Mouse (Mus musculus): ENCODE results near the gene Fam13c. TPM values are rescaled to one million over a fixed set of nuclear protein-coding genes. Genes with fewer than 3 reads are reported as not detected.

The Fam13c gene
- polyA plus RNA-seq, 1 experiment: not detected

DNA sequence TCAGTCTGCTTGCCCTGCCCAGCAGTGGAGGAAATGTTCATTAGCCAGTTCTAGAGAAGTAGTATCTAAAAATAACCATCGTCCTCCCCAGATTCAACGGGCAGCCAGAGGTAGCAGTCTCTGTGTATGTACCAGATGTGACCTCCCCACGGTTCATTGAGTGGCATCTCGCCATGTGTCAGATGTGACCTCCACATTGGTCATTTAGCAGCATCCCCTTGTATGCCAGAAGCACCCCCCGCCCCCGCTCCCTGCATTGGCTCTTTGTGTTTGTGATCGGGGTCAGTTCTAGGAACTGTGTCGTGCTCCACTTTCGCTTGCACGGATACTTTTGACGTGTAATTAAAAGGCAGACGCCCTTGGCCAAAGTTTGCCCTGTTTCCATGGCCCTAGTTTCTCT lies 95.1 kb downstream of the Fam13c start:
- Histone ChIP-seq H3K4me3 (ENCODE audit: insufficient read depth, low read length) (no peak overlapping the region), H3K4me1 (ENCODE audit: control insufficient read depth, insufficient read depth, low read length) (no peaks in the 10 kb centered on the region), H3K27ac (ENCODE audit: insufficient read depth, low read depth, low read length) (no peak overlapping the region)
- TF ChIP-seq CTCF (IDR thresholded peaks at IDR 0.05; ENCODE audit: low read depth, low read length): no peak
- no peak for TF ChIP-seq POLR2A (IDR thresholded peaks at IDR 0.05; ENCODE audit: borderline replicate concordance, low read depth, low read length)

DNA sequence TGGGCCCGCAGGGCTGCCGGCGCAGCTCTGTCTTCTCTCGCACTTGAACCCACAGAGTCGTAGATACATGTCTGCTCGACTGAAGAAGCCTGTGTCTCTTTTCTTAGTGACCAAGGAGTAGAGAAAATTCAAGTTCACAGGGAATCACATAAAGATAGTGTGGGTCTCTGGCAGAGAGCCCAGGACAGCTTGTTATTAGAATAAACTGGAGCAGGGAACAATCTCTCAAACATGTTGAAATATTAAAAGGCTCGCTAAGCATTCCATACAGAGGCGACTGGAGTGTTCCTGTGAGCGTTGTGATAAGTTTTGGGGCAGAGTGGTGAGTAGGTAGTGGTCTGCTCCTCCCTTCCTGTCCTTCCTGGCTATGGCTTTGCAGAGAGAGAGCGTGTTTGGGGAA lies 97.4 kb downstream of the Fam13c start:
- Histone ChIP-seq H3K27ac (ENCODE audit: insufficient read depth, low read depth, low read length) (no peak overlapping the region), H3K4me1 (ENCODE audit: control insufficient read depth, insufficient read depth, low read length) (no peaks in the 10 kb centered on the region), H3K4me3 (ENCODE audit: insufficient read depth, low read length) (no peak overlapping the region)
- TF ChIP-seq POLR2A (IDR thresholded peaks at IDR 0.05; ENCODE audit: borderline replicate concordance, low read depth, low read length): no peak
- TF ChIP-seq CTCF (IDR thresholded peaks at IDR 0.05; ENCODE audit: low read depth, low read length): no peak

- no peak for TF ChIP-seq CTCF (IDR thresholded peaks at IDR 0.05; ENCODE audit: low read depth, low read length)
- TF ChIP-seq POLR2A (IDR thresholded peaks at IDR 0.05; ENCODE audit: borderline replicate concordance, low read depth, low read length): no peak
- no peak overlapping the region for H3K4me3 ChIP-seq (ENCODE audit: insufficient read depth, low read length)
These were observed 99.0 kb downstream of the Fam13c start for GRCm38 (mm10) chr10:70539251-70539650.

GRCm38 (mm10) chr10:70540456-70541195 lies 100.3 kb downstream of the Fam13c start:
- no peak for TF ChIP-seq POLR2A (IDR thresholded peaks at IDR 0.05; ENCODE audit: borderline replicate concordance, low read depth, low read length)
- TF ChIP-seq CTCF (IDR thresholded peaks at IDR 0.05; ENCODE audit: low read depth, low read length): no peak
- Histone ChIP-seq H3K4me1 (ENCODE audit: control insufficient read depth, insufficient read depth, low read length) (no peaks in the 10 kb centered on the region), H3K4me3 (ENCODE audit: insufficient read depth, low read length) (no peak overlapping the region), H3K27ac (ENCODE audit: insufficient read depth, low read depth, low read length) (no peak overlapping the region)

More at GRCm38 (mm10) chr10:70539251-70539650, 99.0 kb downstream of the Fam13c start:
- Histone ChIP-seq H3K27ac (ENCODE audit: insufficient read depth, low read depth, low read length) (no peak overlapping the region), H3K4me1 (ENCODE audit: control insufficient read depth, insufficient read depth, low read length) (no peaks in the 10 kb centered on the region)

GRCm38 (mm10) chr10:70542857-70543256 lies 102.6 kb downstream of the Fam13c start:
- Histone ChIP-seq H3K27ac (ENCODE audit: insufficient read depth, low read depth, low read length) (no peak overlapping the region), H3K4me3 (ENCODE audit: insufficient read depth, low read length) (no peak overlapping the region), H3K4me1 (ENCODE audit: control insufficient read depth, insufficient read depth, low read length) (no peaks in the 10 kb centered on the region)
- TF ChIP-seq POLR2A (IDR thresholded peaks at IDR 0.05; ENCODE audit: borderline replicate concordance, low read depth, low read length) (no peak), CTCF (IDR thresholded peaks at IDR 0.05; ENCODE audit: low read depth, low read length) (no peak)

DNA sequence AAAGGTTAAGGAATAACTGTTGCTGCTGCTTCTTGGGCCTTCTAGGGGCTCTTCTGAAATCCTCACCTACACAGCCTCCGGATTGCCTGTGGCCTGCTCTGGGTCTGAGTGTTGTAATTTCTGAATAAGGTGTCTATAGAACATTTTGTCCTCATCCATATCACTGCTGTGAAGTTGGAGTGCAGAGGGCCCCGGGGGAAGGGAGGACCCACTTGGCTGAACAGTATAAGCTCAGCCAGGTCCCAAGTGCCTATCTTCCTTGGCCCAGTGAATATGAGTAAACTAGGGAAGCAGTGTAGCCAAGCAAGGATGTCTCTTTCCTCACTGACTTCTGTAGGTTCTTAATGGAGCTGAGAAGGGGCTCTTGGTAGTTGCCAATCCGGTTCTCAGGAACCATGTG lies 112.2 kb downstream of the Fam13c start:
- Histone ChIP-seq H3K4me3 (ENCODE audit: insufficient read depth, low read length) (no peak overlapping the region), H3K27ac (ENCODE audit: insufficient read depth, low read depth, low read length) (no peak overlapping the region)
- TF ChIP-seq POLR2A (IDR thresholded peaks at IDR 0.05; ENCODE audit: borderline replicate concordance, low read depth, low read length): no peak
- TF ChIP-seq CTCF (IDR thresholded peaks at IDR 0.05; ENCODE audit: low read depth, low read length): no peak

DNA sequence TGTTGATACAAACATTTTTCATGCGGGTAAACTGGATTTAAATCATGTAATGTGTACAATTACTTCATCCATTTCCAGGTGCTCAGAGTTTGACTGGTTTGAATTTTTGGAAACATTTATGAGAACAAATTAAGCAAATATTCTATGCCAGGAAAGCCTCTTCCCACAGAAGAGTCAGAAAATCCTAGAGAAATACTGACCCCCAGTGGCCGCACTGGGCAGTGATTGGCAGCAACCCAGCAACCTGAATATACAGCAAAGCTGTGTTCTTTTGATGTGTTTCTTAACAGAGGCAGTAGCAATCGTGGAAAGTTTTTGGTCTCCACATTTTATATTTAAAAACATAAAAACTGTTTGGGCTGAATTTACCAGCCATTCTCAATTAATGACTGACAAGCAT lies 123.4 kb downstream of the Fam13c start:
- no peak overlapping the region for H3K27ac ChIP-seq (ENCODE audit: insufficient read depth, low read depth, low read length)
- H3K4me3 ChIP-seq (ENCODE audit: insufficient read depth, low read length): no peak overlapping the region
- no peaks in the 10 kb centered on the region for H3K4me1 ChIP-seq (ENCODE audit: control insufficient read depth, insufficient read depth, low read length)
- TF ChIP-seq POLR2A (IDR thresholded peaks at IDR 0.05; ENCODE audit: borderline replicate concordance, low read depth, low read length) (no peak), CTCF (IDR thresholded peaks at IDR 0.05; ENCODE audit: low read depth, low read length) (peak; percentile 79)

More for the DNA sequence above, 112.2 kb downstream of the Fam13c start:
- H3K4me1 ChIP-seq (ENCODE audit: control insufficient read depth, insufficient read depth, low read length): no peaks in the 10 kb centered on the region

DNA sequence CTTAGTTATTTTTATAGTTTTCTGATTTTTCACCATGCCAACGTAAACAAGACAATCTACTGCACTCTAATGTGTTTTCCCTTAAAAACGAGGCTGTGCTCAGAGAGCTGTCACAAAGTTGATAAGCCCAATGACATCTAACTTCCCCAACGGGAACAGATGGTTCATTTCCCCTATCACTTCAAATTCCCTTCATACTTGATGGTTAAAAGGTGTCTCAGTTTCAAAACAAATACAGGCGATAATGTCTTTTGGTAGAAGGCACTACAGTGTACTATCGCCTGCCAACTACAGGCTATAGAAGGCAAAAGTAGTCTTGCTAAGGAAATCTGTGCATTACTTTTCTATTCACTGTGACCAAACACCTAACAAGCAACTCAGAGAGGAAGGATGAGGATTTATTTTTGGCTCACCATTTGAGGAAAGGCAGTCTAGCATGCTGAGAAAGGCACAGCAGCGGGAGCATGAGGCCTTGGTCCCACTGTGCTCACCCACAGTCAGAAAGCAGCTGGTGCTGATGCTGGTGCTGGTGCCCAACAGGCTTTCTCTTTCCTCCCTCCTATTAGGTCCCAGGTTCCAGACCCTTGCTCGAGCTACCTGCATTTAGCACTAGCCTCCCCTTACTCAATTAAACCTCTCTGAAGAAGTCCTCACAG lies 141.4 kb downstream of the Fam13c start:
- TF ChIP-seq CTCF (IDR thresholded peaks at IDR 0.05; ENCODE audit: low read depth, low read length) (no peak), POLR2A (IDR thresholded peaks at IDR 0.05; ENCODE audit: borderline replicate concordance, low read depth, low read length) (no peak)
- no peak overlapping the region for H3K27ac ChIP-seq (ENCODE audit: insufficient read depth, low read depth, low read length)

DNA sequence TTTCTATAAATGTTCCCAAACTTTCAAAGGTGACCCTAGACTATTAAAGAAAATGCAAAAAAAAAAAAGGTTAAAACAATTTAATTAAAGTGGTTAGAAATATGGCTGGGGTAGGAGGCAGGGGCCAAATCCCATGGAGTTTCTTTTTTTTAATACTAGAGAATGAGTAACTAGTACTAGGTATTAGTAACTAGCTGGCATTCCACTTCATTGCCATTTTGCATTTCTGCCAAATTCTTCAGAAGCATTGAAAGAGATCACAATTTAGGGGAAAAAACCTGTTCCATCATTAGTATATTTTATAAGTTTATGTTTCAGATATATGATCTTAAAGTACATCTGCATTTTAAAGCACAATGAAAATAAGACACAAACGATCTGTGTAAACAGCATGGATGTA lies 143.9 kb downstream of the Fam13c start:
- H3K4me1 ChIP-seq (ENCODE audit: control insufficient read depth, insufficient read depth, low read length): no peaks in the 10 kb centered on the region
- H3K27ac ChIP-seq (ENCODE audit: insufficient read depth, low read depth, low read length): no peak overlapping the region
- no peak overlapping the region for H3K4me3 ChIP-seq (ENCODE audit: insufficient read depth, low read length)
- no peak for TF ChIP-seq POLR2A (IDR thresholded peaks at IDR 0.05; ENCODE audit: borderline replicate concordance, low read depth, low read length)
- TF ChIP-seq CTCF (IDR thresholded peaks at IDR 0.05; ENCODE audit: low read depth, low read length): no peak

More for the DNA sequence above, 141.4 kb downstream of the Fam13c start:
- H3K4me1 ChIP-seq (ENCODE audit: control insufficient read depth, insufficient read depth, low read length): no peaks in the 10 kb centered on the region
- H3K4me3 ChIP-seq (ENCODE audit: insufficient read depth, low read length): no peak overlapping the region

DNA sequence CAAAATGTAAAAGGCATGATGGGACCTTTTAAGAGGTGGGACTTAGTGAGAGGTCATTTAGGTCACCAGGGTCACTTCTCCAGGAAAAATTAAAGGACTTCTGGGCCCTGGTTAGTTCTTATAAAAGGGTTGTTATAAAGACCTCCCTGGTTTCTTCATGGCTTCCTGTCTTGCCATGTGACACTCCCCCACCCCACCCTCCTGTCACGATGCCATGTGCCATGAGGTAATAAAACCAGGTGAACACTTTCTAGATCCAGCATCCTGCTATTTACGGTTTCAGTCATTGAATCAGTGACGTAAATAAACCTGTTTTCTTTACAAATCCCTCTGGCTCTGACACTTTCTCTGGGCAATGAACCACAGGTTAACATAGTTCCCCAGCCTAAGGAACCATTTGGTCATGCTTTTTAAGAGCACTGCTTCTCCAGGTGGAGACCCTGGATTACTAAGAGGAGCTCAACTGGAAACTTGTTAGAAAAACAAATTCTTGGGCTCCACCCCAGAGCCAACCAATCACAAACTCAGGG lies 146.7 kb downstream of the Fam13c start:
- H3K4me3 ChIP-seq (ENCODE audit: insufficient read depth, low read length): no peak overlapping the region
- no peak for TF ChIP-seq POLR2A (IDR thresholded peaks at IDR 0.05; ENCODE audit: borderline replicate concordance, low read depth, low read length)
- TF ChIP-seq CTCF (IDR thresholded peaks at IDR 0.05; ENCODE audit: low read depth, low read length): no peak
- no peaks in the 10 kb centered on the region for H3K4me1 ChIP-seq (ENCODE audit: control insufficient read depth, insufficient read depth, low read length)
- H3K27ac ChIP-seq (ENCODE audit: insufficient read depth, low read depth, low read length): no peak overlapping the region
